Mouse (Mus musculus) spleen, adult 12 weeks (tissue): Measurements from ENCODE around the gene Ttc9.

Experiments
- DNase-seq: peaks from one replicate; pipeline ENCODE4 v3.0.0; 2022; ENCODE audit warnings: low spot score

Gene Ttc9

GRCm38 (mm10) chr12:81630915-81631660 lies at the start of gene Ttc9:
Gene Ttc9 (plus strand): TSS chr12:81631249.
- no peak for DNase-seq

- DNase-seq = peak; percentile 94
Observed at GRCm38 (mm10) chr12:81594902-81595671, 36.0 kb upstream of the Ttc9 start, which contains the start of gene Med6. Gene Med6 (minus strand): TSS chr12:81595008.

GRCm38 (mm10) chr12:81596547-81597262 lies 34.3 kb upstream of the Ttc9 start:
- DNase-seq = no peak

- no peak for DNase-seq
Observed at GRCm38 (mm10) chr12:81604995-81605784, 25.9 kb upstream of the Ttc9 start.

GRCm38 (mm10) chr12:81609445-81609844 lies 21.6 kb upstream of the Ttc9 start:
- no peak for DNase-seq

DNA sequence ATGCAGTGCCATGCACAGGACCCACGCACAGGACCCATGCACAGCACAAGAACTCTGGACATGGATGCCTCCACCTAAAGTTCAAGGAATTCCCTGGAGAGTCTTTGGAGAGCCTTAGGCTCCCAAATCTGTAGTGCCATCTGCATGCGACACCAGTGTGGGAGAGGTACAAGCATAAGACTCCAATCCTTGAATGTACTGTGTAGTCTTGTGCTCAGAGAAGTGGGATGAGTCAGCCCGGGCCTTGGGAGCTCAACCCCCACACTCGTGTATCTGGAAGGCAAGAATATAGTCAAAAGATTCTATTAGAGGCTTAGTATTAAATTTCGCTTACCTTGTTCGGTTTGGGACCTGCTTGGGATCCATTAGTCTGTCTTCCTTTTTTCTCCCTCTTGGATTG lies 15.2 kb upstream of the Ttc9 start:
- DNase-seq = no peak

DNA sequence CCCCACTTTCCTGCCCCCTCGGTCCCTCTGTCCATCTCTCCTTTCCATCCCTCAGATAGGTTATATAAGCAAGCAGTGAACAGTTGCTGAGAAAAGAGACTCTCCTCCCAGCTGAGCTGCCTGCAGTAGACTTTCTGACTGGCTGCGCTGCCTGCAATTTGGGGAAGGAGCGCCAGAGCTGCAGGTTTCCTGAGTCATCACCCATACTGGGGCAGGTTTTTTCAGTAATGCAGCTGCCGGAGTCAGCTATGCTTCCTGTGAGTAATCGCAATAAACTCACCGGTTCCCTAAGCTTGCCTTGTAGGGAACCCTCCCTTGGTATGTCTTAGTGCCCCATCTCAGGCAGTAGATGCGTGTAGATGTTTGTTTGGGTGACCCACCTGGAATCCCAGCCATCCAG lies 14.1 kb upstream of the Ttc9 start:
- no peak for DNase-seq

- peak; percentile 21 for DNase-seq
Observed at GRCm38 (mm10) chr12:81619302-81619701, 11.7 kb upstream of the Ttc9 start.

DNA sequence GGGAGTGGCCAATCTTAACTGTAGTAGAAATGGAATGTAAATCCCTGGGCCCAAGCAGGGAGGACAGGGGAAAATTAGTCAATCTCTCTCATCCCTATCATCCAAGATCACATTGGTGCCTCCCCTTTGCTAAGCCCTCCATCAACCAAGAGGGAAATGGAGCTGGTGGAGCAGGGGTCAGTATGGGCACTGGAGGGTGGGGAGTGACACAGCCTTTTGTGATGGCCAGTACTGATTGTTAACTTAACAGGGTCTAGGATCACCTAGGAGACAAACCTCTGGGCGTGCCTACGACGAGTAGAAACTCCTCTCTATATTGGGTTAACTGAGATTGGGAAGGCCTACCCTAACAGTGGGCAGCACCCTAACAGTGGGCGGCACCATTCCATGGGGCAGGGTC lies 7.7 kb upstream of the Ttc9 start:
- no peak for DNase-seq

DNA sequence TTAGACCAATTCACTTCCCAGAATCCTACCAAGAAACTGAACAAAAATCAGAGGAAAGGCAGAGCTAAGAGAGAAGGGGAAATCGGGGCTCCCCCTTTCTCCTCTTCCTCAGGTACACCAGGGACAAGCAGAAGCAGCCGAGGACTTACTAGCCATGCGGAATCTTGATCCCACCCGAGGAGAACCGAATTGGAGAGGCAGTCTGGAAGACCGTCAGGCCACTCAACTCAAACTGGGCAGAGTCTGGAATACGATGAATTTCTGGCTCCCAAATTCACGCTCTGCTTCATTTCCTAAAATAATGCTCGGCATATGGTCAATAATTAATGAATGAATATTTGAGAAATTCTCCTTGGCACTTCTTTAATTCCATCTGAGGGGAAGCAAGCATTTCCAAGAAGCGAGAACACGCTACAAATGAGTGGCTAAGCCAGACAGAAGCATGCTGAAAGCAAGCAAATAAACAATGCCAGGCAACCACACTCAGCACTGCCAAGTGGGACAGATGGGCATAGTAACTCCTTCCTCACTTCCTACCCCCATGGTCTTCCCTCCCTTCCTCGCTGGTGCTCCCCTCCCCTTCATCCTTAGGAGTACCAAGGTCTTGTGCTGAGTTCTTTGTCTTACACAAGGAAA lies 4.7 kb upstream of the Ttc9 start:
- no peak for DNase-seq

- no peak for DNase-seq
Observed at GRCm38 (mm10) chr12:81627426-81627825, 3.6 kb upstream of the Ttc9 start.

GRCm38 (mm10) chr12:81628091-81628490 lies 3.0 kb upstream of the Ttc9 start:
- no peak for DNase-seq

- DNase-seq = no peak
Observed at GRCm38 (mm10) chr12:81630520-81630914, 532 bp upstream of the Ttc9 start.

GRCm38 (mm10) chr12:81631661-81632401 lies 782 bp downstream of the Ttc9 start:
- no peak for DNase-seq

- DNase-seq = no peak
Observed at GRCm38 (mm10) chr12:81633246-81633645, 2.2 kb downstream of the Ttc9 start.

DNA sequence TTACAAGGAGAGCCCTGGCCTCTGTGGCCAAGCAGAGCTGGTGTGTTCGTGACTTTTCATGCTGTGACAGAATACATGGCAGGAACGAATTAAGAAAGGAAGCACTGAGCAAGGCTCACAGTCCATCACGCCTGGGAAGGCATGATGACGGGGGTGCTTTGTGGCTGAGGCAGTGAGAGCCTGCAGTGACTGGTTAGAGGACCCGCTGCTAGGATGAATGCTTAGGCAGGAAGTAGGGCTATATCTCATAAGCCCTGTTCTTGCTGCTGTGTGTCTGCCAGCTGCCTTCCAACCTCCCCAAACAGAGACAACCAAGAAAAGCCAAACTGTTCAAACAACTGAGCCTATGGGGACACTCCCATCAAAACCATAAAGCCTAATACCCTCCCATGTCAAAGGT lies 9.6 kb downstream of the Ttc9 start:
- no peak for DNase-seq

DNA sequence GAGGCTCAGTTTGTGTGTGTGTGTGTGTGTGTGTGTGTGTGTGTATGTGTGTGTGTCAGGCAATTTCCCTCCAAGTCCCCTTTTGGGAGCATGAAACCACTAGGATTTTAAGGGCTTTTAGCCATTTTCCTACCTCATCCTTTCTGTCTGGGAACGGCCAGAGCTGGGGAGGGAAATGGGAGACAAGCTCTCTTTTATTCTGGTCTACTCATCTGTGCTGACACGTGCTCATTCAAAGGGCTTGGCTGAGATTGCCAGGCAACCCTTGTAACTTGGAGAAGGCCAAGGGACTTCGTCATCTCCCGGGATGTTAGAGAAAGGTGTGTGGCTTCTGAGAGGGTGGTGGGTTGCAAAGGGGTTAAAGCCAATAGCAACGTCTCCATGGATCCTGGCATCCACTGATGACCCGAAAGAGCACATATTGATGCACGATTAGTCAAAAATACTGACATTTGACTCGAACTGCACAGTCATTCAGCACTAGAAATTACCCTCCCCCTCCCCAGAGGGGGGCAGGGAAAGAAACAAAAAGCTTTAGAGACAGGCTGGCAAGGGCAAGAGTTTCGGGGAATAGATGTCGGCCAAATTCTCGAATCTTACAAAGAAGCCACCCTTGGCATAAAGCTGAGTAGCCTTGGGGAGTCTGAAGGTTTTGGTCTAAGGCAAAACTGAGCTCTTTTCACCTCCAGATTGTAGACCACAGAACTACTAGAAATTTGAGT lies 11.5 kb downstream of the Ttc9 start:
- DNase-seq = no peak

DNA sequence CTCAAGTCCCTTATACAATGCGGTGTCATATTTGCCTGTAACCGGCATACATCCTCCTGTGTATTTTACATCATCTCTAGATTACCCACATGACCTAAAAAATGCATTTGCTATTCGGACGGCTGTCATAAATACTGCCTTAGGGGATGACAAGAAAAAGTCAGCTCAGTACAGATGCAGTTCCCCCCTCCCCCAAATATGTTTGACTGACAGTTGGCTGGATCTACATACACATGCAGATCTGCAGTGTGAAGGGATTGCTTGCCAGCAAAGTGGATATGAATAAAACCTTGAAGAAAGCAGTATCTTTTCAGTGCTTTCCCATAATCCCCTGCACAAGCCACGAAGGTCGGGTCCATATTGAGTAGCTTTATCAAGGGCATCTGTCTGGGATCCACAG lies 15.8 kb downstream of the Ttc9 start:
- DNase-seq = no peak

GRCm38 (mm10) chr12:81653344-81653743 lies 22.3 kb downstream of the Ttc9 start:
- DNase-seq = no peak

GRCm38 (mm10) chr12:81657321-81657720 lies 26.3 kb downstream of the Ttc9 start:
- DNase-seq = no peak
